Mouse (Mus musculus): ENCODE measurements around the gene Cox7a1. TPM values are rescaled to one million over a fixed set of nuclear protein-coding genes. Genes with fewer than 3 reads are reported as not detected.
A peak's percentile ranks its signal among the peaks of the same experiment; 100 is the strongest.
"Not testable (repeated sequence)": the region's sequence is repeated elsewhere in the genome, so short reads cannot be mapped to it uniquely, and the experiment has no call there.

Gene Cox7a1
- total RNA-seq, 2 experiments from 2014 or later, result 1,192 to 1,277 TPM

DNA sequence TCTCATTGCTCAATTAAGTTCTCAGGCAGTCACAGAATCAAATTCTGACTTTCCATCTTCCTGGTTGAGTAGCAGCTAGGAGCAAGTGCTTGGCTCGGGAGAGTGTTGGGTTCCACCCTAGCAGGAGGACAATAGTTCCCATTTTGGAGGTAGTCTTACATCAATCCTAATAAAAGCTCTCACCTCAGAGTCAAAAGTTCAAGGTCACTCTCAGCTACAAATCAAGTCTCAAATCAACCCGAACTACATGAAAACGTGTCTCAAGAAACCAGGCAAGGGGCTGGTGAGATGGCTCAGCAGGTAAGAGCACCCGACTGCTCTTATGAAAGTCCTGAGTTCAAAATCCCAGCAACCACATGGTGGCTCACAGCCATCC lies 5.2 kb downstream of the Cox7a1 start:
- intact Hi-C loops (cut with DNase I), result no loop called here
- DNase-seq, result no peak

DNA sequence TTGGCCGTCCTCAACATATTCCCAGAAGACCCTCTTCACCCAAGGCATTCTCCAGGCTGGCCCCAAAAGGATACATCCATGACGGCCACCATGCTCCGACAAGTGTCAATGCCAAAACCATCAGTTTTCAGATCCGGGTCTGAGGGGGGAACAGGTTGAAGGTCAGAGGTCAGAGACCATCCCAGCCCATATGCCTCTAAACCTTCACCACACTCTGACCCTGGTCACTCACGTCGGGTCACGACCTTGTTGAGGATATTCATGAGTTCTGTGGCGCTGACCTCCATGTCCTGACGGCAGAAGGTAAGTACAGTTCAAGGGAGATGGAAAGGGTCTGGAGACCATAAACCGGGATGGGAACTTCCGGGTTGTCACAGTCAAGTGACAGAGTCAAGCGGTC lies 8.1 kb downstream of the Cox7a1 start:
- intact Hi-C loops (cut with DNase I), result no loop called here
- DNase-seq, result no peak

DNA sequence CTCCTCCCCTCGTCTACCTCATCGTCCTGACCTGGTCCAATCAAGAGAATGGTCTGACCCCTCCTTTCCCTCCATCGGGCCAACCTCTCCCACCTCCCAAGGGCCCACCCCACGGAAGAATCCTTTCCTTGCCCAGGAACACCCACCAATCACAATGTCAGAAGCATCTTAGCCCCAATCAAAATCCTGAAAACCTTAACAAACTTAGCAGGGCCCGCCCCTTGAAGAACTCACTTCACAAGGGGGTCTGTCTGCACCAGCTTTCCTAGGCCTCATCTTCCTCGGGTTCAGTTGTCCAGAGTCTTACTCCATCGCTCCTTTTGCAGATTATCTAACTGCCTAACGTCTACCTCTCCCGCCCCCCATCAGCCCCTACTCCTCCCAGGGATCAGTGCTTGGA lies 9.1 kb downstream of the Cox7a1 start:
- no peak for DNase-seq
- intact Hi-C loops (cut with DNase I), result no loop called here

DNA sequence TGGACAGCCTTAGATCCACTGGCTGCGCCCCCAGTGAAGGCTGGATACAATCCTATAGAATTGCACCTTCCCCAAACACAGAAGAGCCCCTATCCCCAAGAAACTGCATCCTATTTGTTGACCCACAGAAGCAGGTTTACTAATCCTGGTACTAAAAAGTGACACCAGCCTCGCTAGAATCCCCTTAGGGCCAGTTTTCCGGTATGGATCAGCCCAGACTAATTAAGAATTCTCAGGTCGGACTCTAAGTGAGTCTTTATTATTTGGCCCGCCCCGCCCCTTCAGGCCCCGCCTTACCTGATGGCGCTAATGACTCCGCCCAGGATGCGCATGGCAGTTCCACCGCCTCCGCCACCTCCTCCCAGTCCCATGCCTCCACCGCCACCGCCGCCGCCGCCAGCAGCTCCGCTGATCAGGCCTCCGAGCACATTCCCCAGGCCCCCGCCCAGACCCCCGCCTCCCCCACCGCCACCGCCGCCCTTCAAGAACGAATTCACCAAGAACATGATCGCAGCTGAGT lies 9.7 kb downstream of the Cox7a1 start:
- intact Hi-C loops (cut with DNase I), result no loop called here
- peak; percentile 81 to 84 for DNase-seq

DNA sequence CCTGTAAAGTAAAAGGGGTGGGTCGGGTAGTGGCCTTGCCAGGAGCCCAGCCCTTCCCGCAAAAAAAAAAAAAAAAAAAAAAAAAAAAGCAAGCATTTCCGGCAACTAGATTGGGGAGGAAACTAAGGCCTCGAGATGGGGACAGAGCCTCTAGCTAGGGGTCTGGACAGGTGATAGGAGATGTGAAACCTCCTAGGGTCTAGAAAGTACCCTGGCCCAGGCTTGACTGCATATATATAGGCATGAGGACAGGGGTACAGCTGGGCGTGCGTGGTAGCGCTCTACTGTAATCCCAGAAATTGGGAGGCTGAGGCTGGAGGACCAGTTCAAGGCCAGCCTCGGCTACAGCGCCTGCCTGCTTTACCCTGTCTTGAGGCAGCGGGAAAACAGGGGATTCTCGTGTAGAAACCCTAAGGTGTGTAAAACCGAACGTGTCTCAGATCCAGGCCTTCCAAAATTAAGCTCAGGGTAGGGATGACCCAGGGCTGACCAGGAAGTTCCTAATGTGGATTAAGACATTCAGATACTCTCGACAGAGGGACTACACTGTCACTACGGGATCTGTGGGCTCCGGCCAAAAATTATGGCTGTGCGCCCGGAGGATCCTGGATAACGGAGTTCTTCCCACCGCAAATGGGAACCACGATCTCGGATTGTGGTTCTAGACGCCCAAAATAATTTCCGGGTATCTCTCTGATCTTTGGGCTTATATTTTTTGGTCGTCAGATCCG lies 10.3 kb downstream of the Cox7a1 start:
- DNase-seq, result peak; percentile 70 to 79
- intact Hi-C loops (cut with DNase I), result no loop called here

DNA sequence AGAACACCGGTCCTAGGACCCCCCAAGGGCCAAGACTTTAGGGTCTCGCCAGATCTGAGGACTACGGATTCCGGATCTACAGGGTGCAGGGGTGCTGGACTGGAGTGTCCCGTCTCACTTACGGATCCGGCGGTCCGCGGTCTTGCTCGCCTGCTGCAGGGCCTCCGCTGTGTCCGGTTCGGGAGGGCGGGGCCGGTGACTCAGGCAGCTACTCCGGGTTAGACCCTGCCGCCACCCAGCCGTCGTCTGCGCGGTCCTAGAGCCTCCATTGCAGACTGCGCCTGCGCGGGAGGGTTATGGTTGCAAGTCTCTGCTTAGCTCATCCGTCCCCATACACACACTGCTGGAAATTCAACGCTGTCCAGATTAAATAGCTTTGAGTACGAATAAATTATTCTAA lies 10.9 kb downstream of the Cox7a1 start:
- intact Hi-C loops (cut with DNase I), result no loop called here
- DNase-seq, result peak; percentile 97

DNA sequence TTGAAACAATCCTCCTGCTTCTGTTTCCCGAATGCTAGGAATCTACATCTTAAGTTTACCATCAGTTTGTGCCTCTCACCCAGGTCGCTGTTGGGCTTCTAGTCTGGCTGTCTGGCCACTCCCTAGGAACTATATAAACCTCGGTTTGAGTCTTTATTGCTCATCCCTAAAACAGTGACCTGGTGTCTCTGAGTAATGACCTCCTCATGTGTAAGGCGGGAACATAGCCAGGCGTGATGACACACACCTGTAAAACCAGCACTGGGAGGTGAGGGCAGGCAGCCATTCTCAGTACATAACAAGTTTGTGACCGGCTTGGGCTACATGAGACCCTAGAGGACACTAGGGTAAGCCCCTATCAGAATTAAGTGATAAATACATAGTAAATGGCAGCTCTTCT lies 11.5 kb downstream of the Cox7a1 start:
- no peak for DNase-seq
- intact Hi-C loops (cut with DNase I), result no loop called here

DNA sequence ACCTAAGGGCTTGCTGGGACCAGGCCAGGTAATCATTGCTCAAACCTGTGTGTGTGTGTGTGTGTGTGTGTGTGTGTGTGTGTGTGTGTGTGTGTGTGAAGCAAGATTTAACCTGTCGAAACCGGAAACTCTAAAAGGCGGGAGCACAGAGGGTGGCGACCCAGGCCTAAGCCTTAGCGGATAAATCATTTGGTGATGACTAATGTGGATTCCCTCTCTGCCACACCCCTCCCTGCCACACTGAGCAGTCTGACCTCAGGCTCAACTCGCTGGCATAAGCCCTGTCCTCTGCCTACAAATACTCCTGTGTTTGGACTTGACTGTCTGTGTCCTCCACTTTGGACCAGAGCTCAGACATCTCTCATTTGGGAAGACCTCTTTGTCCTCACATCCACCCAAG lies 12.2 kb downstream of the Cox7a1 start:
- intact Hi-C loops (cut with DNase I), result no loop called here
- DNase-seq, result no peak

DNA sequence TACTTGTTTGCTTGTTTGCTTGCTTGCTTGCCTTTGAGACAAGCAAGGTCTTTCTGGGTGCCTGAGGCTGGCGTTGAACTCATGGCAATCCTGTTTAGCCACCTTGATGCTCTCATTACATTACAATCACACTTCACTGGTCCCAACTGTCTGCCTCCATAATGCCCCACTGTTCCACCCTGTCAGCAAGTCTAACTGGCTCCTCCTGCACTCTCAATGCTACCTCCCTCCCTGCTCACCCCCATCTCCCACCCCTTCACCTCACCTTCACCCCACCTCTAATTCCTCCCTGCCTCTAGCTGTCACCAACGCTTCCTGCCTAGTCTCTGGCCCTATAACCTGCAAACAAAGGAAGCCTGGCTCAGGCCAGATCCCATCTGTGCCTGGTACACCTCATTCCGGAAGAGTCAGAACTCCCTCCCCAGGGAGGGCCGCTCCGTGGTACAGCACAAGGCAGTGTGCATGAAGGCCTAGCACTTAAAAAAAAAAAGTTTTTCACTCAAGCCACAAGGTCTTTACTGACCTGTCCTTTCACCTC lies 13.7 kb downstream of the Cox7a1 start:
- no peak for DNase-seq
- intact Hi-C loops (cut with DNase I), result no loop called here

DNA sequence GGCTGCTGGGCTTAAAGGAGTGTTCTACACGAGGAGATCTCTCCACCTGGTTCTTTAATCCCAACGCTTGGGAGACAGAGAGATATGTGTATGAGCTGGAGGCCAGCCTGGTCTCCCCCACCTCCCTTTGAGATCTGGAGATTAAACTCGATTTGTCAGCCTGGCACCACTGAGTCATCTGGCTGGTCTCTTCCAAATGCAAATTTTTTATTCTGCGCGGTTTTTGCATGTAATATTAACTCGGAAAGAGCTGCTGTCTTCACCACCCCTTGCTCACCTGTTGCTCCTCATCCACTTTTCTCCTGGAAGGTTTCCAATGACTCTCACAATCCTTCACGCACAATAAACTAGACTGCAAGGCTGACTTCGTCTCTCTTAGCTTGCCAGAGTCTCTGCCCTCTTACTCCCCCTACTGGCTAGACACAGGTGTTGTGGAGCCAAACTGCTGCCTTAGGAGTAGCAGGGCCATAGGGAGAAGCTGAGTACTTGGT lies 14.6 kb downstream of the Cox7a1 start, which contains the start of gene Capns1:
Gene Capns1 (minus strand): TSS at position 331 of the 491 bp plus-strand sequence.
- DNase-seq, result peak; percentile 78
- intact Hi-C loops (cut with DNase I), result no loop called here

DNA sequence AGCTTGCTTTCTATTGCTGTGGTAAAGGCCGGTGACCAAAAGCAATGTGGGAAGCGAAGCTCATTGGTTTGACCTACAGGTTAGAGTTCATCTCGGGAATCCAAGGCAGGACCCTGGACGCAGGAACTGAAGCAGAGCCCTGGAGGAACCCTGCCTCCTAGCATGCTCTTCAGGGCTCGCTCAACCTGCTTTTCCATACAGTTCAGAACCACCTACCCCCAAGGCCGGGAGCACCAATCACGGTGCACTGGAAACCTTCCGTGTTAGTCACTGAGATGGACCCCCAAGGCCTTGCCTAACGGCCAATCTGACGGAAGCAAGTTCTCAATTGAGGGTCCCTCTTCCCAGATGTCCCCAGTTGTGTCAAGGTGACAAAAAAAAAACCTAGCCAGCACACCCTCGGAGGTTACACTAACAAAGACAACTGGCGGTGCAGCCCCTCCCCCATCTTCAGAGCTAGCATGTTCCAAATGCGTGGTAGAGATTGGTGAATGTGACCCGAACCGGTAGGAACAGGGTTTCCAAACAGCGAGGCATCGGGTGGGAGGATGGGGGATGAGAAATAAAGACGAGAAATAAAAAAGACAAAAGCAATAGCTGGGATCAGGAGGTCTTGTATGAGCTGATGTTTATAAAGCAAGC lies 15.7 kb downstream of the Cox7a1 start:
- intact Hi-C loops (cut with DNase I), result no loop called here
- DNase-seq, result no peak

DNA sequence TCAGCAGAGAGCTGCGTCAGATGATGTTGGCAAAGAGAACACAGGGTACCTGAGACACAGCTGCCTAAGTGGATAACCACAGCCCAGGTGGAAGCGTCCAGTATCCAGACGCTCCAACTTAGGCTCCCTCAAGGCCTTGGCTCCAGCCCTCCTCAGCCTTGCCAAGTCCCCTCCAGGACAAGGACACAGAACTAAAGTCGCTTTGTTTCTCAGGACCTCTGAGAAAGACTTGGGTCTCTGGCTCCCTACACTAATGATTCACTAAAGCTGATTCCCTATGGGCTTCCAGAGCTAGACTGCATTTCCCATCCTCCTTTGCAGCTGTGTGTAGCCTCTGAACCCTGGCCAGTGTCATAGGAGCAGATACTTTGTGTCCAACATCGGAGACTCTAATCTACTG lies 16.3 kb downstream of the Cox7a1 start:
- DNase-seq, result no peak
- intact Hi-C loops (cut with DNase I), result no loop called here

DNA sequence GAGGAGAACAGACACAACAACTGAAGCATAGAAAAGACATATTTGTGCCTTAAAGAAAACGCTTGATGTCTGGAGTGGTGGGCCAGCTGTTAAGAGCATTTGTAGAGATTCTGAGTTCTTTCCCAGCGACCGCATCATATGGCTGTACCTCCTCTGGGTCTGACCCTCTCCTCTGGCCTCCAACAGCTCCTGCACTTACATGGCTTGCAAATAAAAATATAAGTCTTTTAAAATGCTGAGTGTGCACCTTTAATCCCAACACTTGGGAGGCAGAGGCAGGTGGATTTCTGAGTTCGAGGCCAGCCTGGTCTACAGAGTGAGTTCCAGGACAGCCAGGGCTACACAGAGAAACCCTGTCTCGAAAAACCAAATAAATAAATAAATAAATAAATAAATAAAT lies 16.7 kb downstream of the Cox7a1 start:
- intact Hi-C loops (cut with DNase I); DNase-seq: not testable (repeated sequence)

DNA sequence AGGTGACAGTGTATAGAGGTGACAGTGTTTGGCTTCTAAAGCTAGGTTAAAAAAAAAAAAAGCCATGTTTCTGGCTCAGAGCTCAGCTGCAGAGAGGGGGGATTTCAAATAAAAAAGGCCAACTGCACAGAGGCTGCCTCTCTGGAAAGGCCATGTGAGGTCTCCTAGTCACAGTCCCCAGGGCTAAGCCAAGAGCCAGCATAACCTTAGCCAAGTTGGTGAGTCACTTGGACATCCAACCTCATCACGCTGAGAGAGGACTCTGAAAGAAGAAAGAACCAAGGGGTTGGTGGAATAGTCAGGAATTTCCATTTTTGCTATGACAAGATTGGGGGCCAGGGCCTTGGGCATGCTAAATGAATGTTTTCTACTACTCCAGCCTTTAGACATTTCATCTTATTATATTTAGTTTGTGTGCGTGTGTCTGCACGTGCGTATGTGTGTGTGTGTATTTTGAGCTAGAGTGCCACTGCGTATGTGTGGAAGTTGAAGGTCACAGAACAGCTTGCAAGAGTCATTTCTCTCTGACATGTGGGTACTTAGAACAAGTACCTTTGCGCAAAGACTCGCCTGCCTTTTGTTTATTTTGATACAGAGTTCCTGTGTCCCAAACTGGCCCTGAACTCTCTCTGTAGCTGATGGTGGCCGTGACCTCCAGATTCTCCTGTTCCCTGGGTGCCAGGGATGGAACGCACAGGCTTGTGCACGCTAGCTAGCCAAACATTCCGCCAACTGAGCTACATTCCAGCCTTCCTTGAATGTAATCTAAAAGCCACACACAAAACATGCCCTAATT lies 19.1 kb downstream of the Cox7a1 start:
- intact Hi-C loops (cut with DNase I), result no loop called here
- DNase-seq, result peak; percentile 84

DNA sequence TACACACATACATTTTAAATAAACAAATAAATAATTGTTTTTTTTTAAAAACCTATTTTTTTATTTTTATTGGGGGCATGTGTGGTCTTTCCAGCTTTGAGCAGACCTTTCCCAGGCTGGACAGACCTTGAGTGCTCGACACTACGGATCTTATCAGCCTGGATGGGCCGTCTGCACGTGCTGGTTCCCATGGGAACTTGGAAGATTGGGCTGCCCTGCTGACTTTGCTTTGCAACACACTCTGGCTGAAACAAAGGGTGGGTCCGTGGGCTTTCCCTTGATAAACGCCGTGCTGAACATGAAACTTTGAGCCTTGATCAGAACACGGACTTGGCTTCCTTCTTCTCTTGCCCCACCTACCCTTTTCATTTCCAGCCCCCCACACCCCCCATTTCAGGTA lies 20.4 kb downstream of the Cox7a1 start:
- no peak for DNase-seq
- intact Hi-C loops (cut with DNase I), result no loop called here

DNA sequence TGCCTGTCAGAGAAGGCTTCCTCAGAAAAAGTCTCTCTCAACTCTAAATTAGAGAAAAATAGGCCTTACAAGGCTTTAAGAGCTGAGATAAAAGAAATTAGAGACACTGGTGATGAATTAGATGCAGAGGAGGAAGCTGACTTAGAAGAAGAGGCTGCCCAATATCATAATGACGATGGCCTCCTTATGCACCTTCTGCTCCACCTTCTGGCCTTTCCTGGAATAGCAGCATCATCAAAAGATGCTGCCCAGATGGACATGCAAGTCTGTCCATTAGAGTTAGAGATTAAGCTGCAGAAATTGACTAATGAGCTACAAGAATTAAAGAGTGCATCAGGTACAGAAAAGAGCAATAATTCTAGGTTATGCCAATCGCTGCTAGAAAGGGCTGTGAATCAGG lies 21.4 kb downstream of the Cox7a1 start:
- intact Hi-C loops (cut with DNase I), result loop anchor here (1.0 to 5.0 kb wide), 2 partner anchors 24 to 178 kb away; no protein-coding TSS in a partner anchor
- peak; percentile 78 to 86 for DNase-seq

DNA sequence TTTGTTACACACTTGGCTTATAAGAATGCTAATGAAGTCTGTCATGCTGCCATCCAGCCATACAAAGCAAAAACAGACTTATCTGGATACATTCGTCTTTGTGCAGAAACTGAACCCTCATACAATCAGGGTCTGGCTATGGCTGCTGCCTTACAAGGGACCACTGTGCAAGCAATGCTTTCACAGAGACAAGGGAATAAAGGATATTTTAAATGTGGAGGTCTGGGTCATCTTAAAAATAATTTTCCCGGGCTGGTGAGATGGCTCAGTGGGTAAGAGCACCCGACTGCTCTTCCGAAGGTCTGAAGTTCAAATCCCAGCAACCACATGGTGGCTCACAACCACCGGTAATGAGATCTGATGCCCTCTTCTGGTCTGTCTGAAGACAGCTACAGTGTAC lies 22.4 kb downstream of the Cox7a1 start:
- intact Hi-C loops (cut with DNase I), result loop anchor here (5.0 kb wide), 1 partner anchor 179 kb away; no protein-coding TSS in a partner anchor
- not testable (repeated sequence) for DNase-seq

DNA sequence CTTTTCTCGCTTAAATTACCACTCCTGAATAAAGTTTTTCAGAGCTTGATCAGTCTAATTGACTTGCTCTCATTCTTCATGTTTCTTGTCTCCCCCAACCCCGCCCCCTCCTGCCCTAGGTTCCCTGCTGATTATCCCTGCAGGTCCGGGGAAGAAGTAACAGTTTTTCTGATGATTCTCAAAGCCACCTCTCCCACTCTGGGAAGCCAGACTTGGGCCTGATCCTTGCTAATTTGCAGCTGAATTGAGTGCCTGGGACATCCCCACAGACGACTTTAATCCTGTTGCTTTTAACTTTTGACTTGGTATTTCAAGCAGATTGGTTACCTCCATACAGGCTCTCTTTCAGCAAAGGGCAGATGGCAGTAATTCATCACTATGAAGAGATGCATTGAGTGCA lies 27.1 kb downstream of the Cox7a1 start:
- no peak for DNase-seq
- intact Hi-C loops (cut with DNase I), result no loop called here

DNA sequence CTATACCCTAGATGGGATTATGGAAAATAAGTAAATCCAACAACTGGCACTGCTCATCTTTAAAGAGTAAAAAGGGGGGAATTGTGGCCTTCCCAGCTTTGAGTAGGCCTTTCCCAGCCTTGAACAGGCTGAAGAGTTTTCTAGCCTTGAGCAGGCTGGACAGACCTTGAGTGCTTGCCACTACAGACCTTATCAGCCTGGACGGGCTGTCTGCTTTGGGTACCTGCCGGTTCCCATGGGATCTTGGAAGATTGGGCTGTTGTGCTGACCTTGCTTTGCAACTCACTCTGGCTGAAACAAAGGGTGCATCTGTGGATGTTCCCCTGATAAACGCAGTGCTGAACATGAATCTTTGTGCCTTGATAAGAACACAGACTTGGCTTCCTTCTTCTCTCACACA lies 29.9 kb downstream of the Cox7a1 start:
- intact Hi-C loops (cut with DNase I), result no loop called here
- no peak for DNase-seq

DNA sequence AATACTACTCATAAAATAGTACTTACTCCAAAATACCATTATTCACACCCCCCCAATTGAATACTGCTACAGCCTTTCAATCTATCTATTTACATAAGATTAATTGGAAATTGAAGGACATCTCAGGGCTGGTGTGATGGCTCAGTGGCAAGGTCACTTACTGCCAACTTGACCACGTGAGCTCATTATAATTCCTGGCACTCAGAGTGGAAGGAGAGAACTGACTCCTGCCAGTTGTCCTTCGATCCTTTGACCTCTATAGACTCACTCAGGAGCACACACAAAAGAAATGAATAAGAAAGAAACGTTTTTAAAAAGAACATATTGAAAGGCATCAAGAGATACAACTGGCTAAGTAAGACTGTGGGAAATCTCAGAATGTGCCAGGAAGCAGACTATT lies 31.9 kb downstream of the Cox7a1 start:
- intact Hi-C loops (cut with DNase I), result loop anchor here (5.0 kb wide), 2 partner anchors 34 to 204 kb away; partner anchors contain the start of gene Cox7a1
- no peak for DNase-seq

DNA sequence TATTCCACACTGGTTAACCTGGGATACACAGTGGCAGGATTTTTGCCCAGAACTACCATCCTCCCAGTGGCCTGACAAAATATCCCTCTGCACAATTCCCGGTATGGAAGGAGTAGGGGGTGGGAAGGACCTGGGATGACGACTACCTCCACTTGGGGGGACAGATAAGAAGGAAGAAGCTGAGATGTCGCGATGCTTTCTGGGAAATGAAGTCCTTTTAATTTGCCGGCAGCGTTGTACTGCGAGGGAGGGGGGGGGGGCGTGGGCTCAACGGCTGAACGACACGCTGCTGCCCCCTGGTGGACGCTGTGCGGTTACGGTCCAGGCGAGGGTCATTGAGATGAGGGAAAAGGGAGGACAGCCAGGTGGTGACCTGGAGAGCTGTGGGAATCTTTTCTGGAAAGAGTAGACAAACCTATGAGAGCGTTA lies 32.8 kb downstream of the Cox7a1 start:
- intact Hi-C loops (cut with DNase I), result loop anchor here (5.0 kb wide), 2 partner anchors 34 to 204 kb away; partner anchors contain the start of gene Cox7a1
- peak; percentile 70 to 87 for DNase-seq

Measured in heart, postnatal 10 days (tissue).